Mouse (Mus musculus): ENCODE measurements around the gene Pdap1.
"Not testable (repeated sequence)": the region's sequence is repeated elsewhere in the genome, so short reads cannot be mapped to it uniquely, and the experiment has no call there.

Pdap1 gene

DNA sequence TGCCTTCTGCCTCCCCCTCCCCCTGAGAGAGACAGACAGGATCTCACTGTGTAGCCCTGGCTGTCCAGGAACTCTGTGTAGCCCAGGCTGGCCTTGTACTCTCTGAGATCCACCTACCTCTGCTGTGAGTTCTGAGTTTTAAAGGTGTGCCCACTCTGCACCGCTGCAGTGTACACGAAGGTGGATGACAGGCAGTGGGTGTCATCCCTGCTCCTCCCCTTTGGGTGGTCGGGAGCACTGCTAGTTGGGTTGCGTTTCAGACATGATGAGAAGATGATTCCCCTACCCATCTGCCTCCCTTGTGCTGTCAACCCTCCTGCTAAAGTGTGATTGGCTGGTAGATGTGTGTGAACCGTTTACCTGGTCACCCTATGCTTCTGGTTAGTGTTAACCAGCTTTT lies 21.6 kb downstream of the Pdap1 start:
- DNase-seq, result no peak

DNA sequence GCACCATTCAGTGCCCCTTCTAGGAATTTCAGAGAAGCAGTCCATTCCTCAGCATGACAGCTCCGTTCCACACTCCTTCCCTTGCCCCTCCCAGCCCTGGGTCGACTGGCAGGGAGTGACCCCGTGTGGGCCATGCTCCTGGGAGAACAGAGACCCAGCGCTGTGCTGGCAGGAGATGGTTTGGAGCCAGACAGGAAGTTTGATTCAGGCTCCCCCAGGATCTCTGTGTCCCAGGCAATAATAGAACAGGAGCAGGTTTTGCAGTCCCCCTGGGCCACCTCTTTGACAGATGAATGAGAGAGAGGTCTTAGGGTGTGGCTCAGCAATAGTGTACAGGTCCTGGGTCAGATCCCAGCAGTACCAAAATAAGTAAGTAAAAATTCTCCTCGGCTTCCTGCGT lies 22.0 kb downstream of the Pdap1 start:
- DNase-seq, result no peak

DNA sequence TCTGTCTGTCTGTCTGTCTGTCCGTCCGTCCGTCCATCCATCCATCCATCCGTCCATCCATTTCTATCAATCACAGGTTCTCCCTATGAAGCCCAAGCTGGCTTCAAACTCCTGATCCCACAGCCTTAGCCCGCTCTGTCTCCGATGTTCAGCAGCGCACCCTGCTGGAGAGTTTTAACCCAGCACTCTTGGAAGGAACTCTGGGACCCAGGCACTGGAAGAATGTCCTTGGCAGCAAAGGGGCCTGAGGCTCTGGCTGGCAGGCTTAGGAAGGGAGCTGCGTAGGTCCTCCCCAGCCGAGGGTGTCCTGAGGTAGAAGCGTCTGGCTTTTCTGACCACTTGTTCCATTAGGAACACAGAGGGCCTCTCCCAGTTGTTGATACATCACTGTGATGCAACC lies 23.1 kb downstream of the Pdap1 start:
- DNase-seq, result no peak

DNA sequence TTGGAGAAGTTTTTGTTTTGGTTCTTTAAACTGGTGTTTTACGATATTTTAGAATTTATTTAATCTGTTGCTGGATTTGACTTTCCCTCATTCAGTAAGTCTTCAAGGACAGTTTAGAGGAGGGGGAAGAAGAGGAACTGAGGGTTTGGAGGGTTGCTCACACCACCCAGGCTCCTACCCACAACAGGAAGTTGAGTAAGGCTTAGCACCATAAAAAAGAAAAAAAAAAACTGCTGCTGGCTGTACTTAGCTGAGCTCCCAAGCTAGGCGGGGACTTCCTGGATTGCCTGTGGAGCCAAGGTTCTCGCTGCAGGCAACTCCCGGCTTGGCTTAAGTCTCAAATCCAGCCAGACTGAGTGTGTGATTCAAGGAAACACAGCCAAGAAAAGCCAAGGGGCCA lies 23.7 kb downstream of the Pdap1 start:
- DNase-seq, result peak; percentile 63

DNA sequence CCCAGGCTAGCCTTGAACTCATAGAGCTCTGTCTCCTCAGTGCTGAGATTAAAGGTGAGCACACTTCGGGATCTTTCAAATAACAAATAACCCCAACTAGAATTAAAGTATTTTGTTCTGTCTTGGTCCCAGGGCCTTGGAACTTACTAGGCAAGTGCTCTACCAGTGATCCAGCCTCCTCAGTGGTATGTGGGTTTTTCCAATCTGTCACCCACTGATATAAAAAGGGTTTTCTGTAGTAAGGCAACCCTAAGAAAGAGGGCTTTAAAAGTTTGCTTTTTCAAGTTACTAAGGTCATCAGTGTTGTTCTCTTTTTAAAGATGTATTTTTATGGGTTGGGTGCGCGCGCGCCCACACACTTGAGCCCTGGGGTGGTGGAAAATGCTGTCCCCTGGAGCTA lies 24.3 kb downstream of the Pdap1 start:
- DNase-seq, result no peak

DNA sequence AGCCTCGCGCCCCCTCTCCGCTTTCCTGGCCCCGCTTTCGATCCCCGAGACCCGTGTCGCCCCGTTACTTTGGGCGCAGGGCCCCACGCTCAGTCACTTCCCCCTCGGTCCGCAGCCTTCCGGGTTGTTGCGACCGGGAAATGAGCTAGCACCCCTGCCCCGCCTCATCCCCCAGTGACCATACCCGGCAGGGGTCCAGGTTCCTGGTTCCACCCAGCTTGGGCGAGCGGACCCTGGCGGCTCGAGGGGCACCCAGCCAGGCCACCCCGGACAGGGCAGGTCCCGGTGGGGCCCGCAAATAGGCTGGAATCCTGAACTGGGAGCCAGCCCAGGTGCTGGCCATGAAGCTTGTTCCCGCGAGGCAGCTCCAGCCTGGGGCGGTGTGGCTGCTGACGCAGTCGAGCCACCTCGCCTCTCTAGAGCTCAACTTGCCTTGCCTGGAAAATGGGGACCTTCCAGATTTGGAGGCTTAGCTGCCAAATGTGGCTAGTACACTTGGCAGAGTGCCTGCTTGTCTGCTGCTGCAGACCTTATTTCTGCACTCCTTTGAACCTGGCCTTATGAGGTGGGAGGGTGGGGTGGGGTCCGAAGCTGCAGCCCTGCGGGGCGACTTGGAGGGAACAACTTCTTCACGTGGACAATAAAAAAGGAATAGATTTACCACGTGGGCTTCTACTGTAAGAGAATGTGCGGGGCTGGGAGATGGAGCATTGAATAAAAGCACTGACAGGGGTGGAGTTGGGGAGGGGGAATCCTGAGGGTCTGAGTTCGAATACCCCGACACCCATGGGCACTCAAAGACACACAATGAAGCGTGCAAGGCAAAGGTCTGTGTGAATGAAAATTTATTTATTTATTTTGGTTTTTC lies 25.2 kb downstream of the Pdap1 start:
- peak; percentile 61 for DNase-seq

DNA sequence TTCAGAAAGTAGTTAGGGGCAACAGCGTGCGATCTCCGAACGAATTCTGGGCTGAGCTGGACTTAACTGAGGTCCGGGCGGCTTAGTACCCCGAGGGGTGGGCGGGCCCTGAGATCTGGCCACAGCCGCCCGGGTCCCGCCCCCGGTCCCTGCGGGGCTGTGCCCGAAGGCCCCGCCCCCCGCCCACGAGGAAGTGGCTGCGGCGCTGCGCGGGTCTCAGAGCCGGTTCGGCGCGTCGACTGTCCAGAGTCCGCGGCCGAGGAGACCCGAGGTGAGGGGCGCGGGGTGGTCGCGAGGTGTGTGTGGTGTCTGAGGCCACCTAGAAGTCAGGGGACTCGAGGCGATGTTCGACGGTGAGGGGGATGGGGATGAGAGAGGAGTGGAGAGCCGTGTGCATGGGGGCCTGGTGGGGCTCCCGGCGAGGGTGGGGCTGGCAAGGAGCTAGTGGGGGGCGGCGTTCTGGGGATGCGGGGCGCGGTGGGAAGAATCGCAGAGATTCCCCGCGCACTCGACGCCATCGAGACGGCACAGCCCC lies 25.9 kb downstream of the Pdap1 start, which contains the start of gene Arpc1b:
TSS of gene Arpc1b (plus strand) at position 145 of the 535 bp plus-strand sequence.
- peak; percentile 65 for DNase-seq

GRCm38 (mm10) chr5:145113416-145113815 lies 26.6 kb downstream of the Pdap1 start:
- DNase-seq, result no peak

GRCm38 (mm10) chr5:145112566-145112965 lies 27.5 kb downstream of the Pdap1 start:
- no peak for DNase-seq

GRCm38 (mm10) chr5:145110401-145110800 lies 29.6 kb downstream of the Pdap1 start:
- DNase-seq, result no peak

DNA sequence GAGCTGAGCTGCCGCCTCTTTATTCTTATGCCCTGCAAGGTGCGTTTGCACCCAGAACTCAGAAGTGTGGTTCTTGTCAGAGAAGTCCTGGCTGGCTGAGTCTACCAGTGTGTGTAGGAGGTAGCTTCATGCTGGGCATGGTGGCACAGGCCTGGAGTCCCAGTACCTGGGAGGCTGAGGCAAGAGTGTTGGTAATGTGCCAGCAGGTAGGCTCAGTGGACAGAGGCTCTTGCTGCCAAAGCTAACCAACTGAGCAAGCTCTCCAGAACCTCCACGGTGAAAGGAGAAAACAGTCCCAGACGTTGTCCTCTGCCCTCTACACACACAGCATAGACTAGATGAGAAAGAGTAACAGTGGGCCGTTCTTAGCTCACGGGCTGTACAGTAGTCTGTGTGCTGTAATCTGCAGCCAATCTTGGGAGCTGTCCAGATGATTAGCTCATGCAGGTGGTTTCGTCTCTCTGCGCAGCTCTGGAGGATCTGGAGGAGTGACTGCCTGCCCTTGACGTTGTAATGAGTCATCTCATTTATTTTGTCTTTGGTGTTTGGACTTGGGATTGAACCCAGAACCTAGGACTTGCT lies 34.3 kb downstream of the Pdap1 start:
- DNase-seq, result no peak

GRCm38 (mm10) chr5:145104328-145104727 lies 35.7 kb downstream of the Pdap1 start:
- DNase-seq, result peak; percentile 86

DNA sequence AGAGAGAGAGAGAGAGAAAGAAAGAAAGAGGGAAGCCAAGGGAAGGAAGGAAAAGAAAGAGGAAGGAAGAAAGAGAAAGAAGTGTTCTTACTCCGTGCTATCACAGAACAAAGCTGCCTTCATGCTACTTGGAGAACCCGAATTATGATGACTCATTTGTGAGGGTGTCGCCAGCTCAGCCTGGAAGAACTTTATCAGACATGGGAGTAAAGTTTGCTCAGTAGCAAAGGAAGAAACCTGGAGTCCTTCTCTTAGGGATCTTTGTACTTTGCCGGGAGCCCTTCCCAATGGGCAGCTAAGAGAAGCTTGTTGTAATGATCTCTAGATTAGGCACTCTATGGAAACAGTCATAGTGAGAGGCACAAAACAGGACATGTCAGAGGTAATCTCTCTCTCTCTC lies 37.3 kb downstream of the Pdap1 start:
- DNase-seq, result no peak

DNA sequence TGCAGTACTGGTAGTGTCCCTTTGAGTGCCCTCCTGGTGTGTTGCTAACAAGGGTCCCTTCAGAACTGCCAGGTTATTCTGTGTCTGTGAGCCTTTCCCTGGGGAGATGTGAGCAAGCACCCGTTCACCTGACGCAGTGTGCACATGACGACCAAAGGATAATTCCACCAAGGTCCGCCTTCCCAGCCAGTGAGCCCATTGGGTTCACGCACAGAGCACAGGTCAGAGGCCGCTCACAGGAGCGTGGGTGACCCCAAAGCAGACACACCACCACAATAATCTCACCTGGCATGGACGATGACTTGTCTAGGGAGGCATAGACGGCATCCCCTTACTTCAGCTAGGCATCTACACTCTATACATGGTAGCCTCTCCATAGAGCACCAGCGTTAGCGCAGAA lies 38.6 kb downstream of the Pdap1 start:
- DNase-seq, result not testable (repeated sequence)

DNA sequence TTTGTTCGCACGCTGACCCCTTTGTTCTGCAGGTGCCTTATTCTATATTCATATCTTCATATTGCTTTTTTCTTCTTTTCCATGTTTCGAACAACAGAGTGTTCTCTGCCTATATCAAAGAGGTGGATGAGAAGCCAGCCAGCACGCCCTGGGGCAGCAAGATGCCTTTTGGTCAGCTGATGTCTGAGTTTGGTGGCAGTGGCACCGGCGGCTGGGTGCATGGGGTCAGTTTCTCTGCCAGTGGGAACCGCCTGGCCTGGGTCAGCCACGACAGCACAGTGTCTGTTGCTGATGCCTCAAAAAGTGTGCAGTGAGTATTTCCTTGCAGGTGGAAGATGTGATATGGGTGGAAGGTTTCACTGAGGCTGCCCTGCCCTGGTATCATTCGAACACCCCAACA lies 39.1 kb downstream of the Pdap1 start:
- DNase-seq, result no peak

GRCm38 (mm10) chr5:145098340-145098821 lies 41.7 kb downstream of the Pdap1 start:
- no peak for DNase-seq

DNA sequence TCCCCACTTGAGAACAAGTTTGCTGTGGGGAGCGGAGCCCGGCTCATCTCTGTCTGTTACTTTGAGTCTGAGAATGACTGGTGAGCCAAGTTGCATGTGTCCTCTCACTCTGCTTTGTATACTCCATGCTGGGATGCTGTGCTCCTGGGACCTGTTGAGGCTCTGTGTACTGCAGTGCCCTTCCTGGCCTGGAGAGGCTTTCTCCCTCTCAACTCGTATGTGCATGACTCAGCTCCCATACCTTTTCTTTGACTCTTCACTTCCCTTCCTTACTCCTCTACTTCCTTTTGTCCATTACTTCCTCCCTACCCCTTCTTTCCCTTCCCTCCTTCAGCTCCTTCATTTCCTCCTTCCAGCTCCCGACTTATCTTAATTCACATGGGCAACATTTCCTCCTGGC lies 43.8 kb downstream of the Pdap1 start:
- no peak for DNase-seq

DNA sequence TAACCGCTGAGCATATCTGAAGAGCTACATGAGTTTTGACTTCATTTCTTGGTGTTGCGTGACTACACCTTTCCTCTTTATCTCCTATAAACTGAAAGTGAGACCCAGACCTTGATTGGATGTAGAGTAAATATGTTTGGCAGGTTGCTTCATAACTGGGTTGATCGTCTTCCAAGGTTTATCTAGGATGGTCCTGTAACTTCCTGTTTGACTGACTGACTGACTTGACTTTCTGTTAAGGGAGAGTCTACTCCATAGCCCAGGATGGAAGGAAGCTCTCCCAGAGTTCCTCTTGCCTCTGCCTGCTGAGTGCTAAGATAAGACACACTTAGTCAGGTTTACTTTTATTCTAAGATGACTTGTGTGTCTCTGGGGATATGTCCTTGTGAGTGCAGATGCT lies 50.2 kb downstream of the Pdap1 start:
- no peak for DNase-seq

DNA sequence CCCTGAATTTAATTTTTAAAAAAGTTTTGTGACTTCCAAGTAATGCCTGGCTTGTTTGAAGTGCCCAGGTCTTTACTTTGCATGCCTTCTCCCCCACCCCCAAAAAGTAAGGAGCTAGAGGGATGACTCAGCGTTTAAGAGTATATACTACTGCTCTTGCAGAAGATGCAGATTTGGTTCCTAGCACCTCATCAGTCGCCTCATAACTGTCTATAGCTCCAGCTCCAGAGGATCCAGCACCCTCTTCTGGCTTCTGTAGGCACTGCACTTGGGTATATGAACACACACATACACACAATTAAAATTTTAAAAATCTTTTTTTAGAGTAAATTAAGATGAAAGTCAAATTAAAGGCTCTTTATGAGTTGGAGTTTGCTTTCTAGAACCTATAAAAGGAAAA lies 51.9 kb downstream of the Pdap1 start:
- DNase-seq, result no peak

DNA sequence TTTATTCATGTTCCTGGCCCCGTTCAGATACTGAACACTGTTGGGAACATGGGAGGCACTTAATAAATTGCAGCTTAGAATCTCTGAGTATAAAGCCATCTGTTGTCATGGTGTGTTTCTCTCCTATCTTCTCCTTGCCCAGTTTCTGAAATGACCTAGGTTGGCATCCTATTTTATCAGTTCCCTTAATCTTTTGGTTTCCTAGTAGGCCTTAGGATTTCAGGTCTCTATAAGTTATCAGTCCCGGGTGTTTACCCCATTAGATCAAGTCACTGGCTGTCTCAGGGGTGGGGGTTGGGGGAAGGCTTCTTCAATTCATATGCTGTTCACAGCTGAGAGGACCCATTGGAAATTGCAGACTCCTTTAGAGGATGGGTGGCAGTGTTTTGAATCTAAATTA lies 55.2 kb downstream of the Pdap1 start:
- DNase-seq, result no peak

GRCm38 (mm10) chr5:145083632-145084451 lies 56.2 kb downstream of the Pdap1 start, which contains the start of the genes Arpc1a and Kpna7:
Gene Arpc1a, plus strand, starts transcription at chr5:145083830.
Gene Kpna7, minus strand, starts transcription at chr5:145084030.
- DNase-seq, result peak; percentile 94

- not testable (repeated sequence) for DNase-seq
Observed at GRCm38 (mm10) chr5:145083201-145083600, 56.8 kb downstream of the Pdap1 start.
